Comparison of ENCODE assay signal across 23 mouse cellular contexts in the genomic region with DNA sequence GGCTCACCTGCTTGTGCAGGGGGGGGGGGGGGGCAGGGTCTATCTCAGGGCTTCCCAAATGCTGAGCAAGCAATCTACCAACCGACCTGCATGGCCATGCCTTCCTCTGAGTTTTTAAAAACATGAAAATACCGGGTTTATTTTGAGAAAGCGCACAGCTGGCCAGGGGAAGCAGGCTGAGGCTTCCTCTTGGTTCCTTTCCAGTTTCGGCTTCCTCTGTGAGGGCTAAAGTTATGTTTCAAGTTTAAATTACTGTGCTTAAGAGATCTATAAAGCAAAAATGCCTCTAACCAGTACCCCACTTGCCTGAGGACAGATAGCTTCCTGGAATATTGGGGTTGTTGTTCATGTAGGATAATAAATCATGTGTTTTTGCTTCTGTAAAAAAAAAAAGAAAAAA. TPM values are rescaled to one million over a fixed set of nuclear protein-coding genes. Genes with fewer than 3 reads are reported as not detected.
A peak's percentile ranks its signal among the peaks of the same experiment; 100 is the strongest.
DNase-seq lines count a peak whose midpoint lies in the region; ATAC-seq and TF ChIP-seq lines count a peak whose summit lies in the region.
"Had no signal": no experiment of that assay in that cellular context is flagged by ENCODE, and none has a peak within 500 bp of the region (broad histone marks: within the 10 kb centered on the region; RNA-seq: fewer than 3 reads in every experiment).

No protein-coding gene starts in this region.

- TF ChIP-seq EP300 in CH12.LX (IDR thresholded peaks at IDR 0.05; ENCODE audit: low read length): no peak

- peaks cover 43% of the 10 kb centered on the region for H3K27me3 ChIP-seq in heart, embryonic 12.5 days (replicated peaks)
- H3K27me3 ChIP-seq in CH12.LX (replicated peaks): peaks cover 74% of the 10 kb centered on the region
- H3K27me3 ChIP-seq in limb, embryonic 15.5 days: no peaks in the 10 kb centered on the region
- H3K27me3 ChIP-seq: forebrain, embryonic 13.5 days had no signal

- H3K79me2 ChIP-seq in CH12.LX (replicated peaks; ENCODE audit: control insufficient read depth, extremely low read depth, insufficient read depth, poor library complexity, severe bottlenecking): no peaks in the 10 kb centered on the region

- WGBS in heart, embryonic 12.5 days: 61% methylated on average over 4 of the region's 4 CpGs
- 30% methylated on average over 4 of the region's 4 CpGs for WGBS in limb, embryonic 15.5 days

- H3K4me3 ChIP-seq in heart, embryonic 12.5 days: no peak overlapping the region
- H3K4me3 ChIP-seq in CH12.LX (replicated peaks in 1 of 3; ENCODE audit: low read depth in 2 of 3, low read length in 2 of 3, poor library complexity in 1 of 3): no peak overlapping the region
- no peak overlapping the region for H3K4me3 ChIP-seq in limb, embryonic 15.5 days
- H3K4me3 ChIP-seq: erythroblast, embryonic 14.5 days; forebrain, embryonic 13.5 days; megakaryocyte, embryonic 14.5 days; neural tube, embryonic 13.5 days had no signal

- DNase-seq in heart, adult 18-20 months: peak; percentile 23 to 48
- DNase-seq in kidney, postnatal 10 days: peak; percentile 62
- DNase-seq in kidney, adult 8-10 months: no peak
- DNase-seq in CH12.LX (ENCODE audit: extremely low read depth): no peak
- DNase-seq in layer of hippocampus, postnatal 10 days (ENCODE audit: low spot score in 2 of 2): no peak
- DNase-seq: adrenal gland, adult 2 months; cerebellum, adult 9-10 months; liver; midbrain, embryonic 14.5 days; right cerebral cortex, postnatal 14 days had no signal

- TF ChIP-seq RAD21 in CH12.LX (IDR thresholded peaks at IDR 0.05; ENCODE audit: low read depth, low read length): no peak

- H3K27ac ChIP-seq in heart, embryonic 12.5 days (ENCODE audit: poor library complexity, severe bottlenecking): no peak overlapping the region
- H3K27ac ChIP-seq in CH12.LX (ENCODE audit: insufficient read depth, low read depth): no peak overlapping the region
- H3K27ac ChIP-seq in limb, embryonic 15.5 days: 0 out of 2 replicates have a peak overlapping the region, but pooled peaks have one; percentile 27
- H3K27ac ChIP-seq: forebrain, embryonic 13.5 days; neural tube, embryonic 13.5 days had no signal

- H3K9me3 ChIP-seq in heart, embryonic 12.5 days (replicated peaks): no peaks in the 10 kb centered on the region
- no peaks in the 10 kb centered on the region for H3K9me3 ChIP-seq in CH12.LX (replicated peaks; ENCODE audit: low read length)
- H3K9me3 ChIP-seq in limb, embryonic 15.5 days: no peaks in the 10 kb centered on the region
- H3K9me3 ChIP-seq: forebrain, embryonic 13.5 days; megakaryocyte, embryonic 14.5 days; neural tube, embryonic 13.5 days had no signal

- TF ChIP-seq POLR2A in CH12.LX (IDR thresholded peaks at IDR 0.05; ENCODE audit: low read depth, low read length): no peak

- H3K36me3 ChIP-seq in heart, embryonic 12.5 days: no peaks in the 10 kb centered on the region
- no peaks in the 10 kb centered on the region for H3K36me3 ChIP-seq in CH12.LX (replicated peaks in 1 of 2; ENCODE audit: control insufficient read depth in 1 of 2, insufficient read depth in 1 of 2, low read length in 1 of 2)
- no peaks in the 10 kb centered on the region for H3K36me3 ChIP-seq in limb, embryonic 15.5 days
- H3K36me3 ChIP-seq: neural tube, embryonic 13.5 days had no signal

- no peak for TF ChIP-seq CTCF in CH12.LX (conservative IDR thresholded peaks at IDR 0.05 in 1 of 2, IDR thresholded peaks at IDR 0.05 in 1 of 2; ENCODE audit: low read depth in 2 of 2, low read length in 2 of 2)

- in situ Hi-C loops in CH12.LX (cut with MboI; ENCODE audit: low pct_ligation_motif_present, low pct_unique_long_range_greater_than_20kb, low sequenced_read_pairs): loop anchor here (5.0 kb wide), 1 partner anchor 39 kb away; no protein-coding TSS in a partner anchor

- no peak for ATAC-seq in heart, embryonic 12.5 days (ENCODE audit: insufficient number of reproducible peaks, low FRiP score)
- no peak for ATAC-seq in limb, embryonic 15.5 days (ENCODE audit: insufficient number of reproducible peaks, low FRiP score, low TSS enrichment, low read depth)
- ATAC-seq: forebrain, embryonic 13.5 days had no signal

- dilution Hi-C loops in CH12.LX (cut with MboI; ENCODE audit: extremely low pct_ligation_motif_present, extremely low pct_unique_long_range_greater_than_20kb, low sequenced_read_pairs): no loop called here

- no peaks in the 10 kb centered on the region for H3K4me1 ChIP-seq in heart, embryonic 12.5 days (replicated peaks)
- 0 out of 4 replicates have a peak, but pooled peaks cover 0 to 3% of the 10 kb centered on the region in 2 experiments for H3K4me1 ChIP-seq in CH12.LX (ENCODE audit: control insufficient read depth in 1 of 2, insufficient read depth in 2 of 2)
- peaks cover 7% of the 10 kb centered on the region; the same call in 1 of the 2 replicates for H3K4me1 ChIP-seq in limb, embryonic 15.5 days
- H3K4me1 ChIP-seq: forebrain, embryonic 13.5 days; megakaryocyte, embryonic 14.5 days; neural tube, embryonic 13.5 days had no signal

- H3K9ac ChIP-seq in heart, embryonic 12.5 days: no peak overlapping the region
- no peak overlapping the region for H3K9ac ChIP-seq in CH12.LX (ENCODE audit: insufficient read depth, low read depth)
- H3K9ac ChIP-seq in limb, embryonic 15.5 days: no peak overlapping the region
- H3K9ac ChIP-seq: forebrain, embryonic 13.5 days; neural tube, embryonic 13.5 days had no signal

- no peak overlapping the region for H3K4me2 ChIP-seq in heart, embryonic 12.5 days
- no peak overlapping the region for H3K4me2 ChIP-seq in CH12.LX (ENCODE audit: insufficient read depth, low read depth, poor library complexity, severe bottlenecking)
- H3K4me2 ChIP-seq in limb, embryonic 15.5 days: no peak overlapping the region
- H3K4me2 ChIP-seq: forebrain, embryonic 13.5 days; neural tube, embryonic 13.5 days had no signal

TF ChIP-seq in CH12.LX, 34 proteins besides CTCF, POLR2A, EP300 and RAD21:
- TF ChIP-seq ELF1 (IDR thresholded peaks at IDR 0.05; ENCODE audit: low read depth, low read length) (no peak), MAFK (IDR thresholded peaks at IDR 0.05; ENCODE audit: insufficient replicate concordance, low read length) (peak; percentile 21; the same call in 1 of the 2 replicates)

RNA-seq across cellular contexts. Expression of a gene that starts 10.6 kb away (rescaled TPM):
- total RNA-seq in heart, adult 18-20 months (2021): 1 to 10 TPM; 1.2 to 6.4 TPM
- not detected in 2 replicates for polyA plus RNA-seq in heart, embryonic 12.5 days (2016; fragmentation: Nextera tagmentation; extraction: Ambion mirVana)
- not detected in 2 replicates for total RNA-seq in CH12.LX (2012; rRNA removed)
- total RNA-seq in CH12.LX (2014; rRNA removed): not detected in 2 replicates
- not detected in 2 replicates for polyA plus RNA-seq in CH12.LX (2012; ENCODE audit: insufficient read length, low read depth)
- 0.26 and 0.51 TPM in 2 replicates for polyA plus RNA-seq in limb, embryonic 15.5 days (2015; fragmentation: Nextera tagmentation; extraction: Ambion mirVana)
- not detected for total RNA-seq in layer of hippocampus, postnatal 10 days (2021)
- total RNA-seq: common myeloid progenitor, adult 5-6 weeks had no signal
- polyA plus RNA-seq: erythroblast, embryonic 14.5 days; heart, postnatal 0 days; liver, embryonic 16.5 days; midbrain, embryonic 14.5 days had no signal

RNA-seq across cellular contexts. Expression of a gene that starts 28.7 kb away (rescaled TPM):
- under 1 TPM; 0.28 to 0.37 TPM for total RNA-seq in heart, adult 18-20 months (2021)
- polyA plus RNA-seq in heart, embryonic 12.5 days (2016; fragmentation: Nextera tagmentation; extraction: Ambion mirVana): not detected in 2 replicates
- total RNA-seq in CH12.LX (2012; rRNA removed) (not detected in 2 replicates), CH12.LX (2014; rRNA removed) (not detected in 2 replicates)
- polyA plus RNA-seq in CH12.LX (2012; ENCODE audit: insufficient read length, low read depth): not detected in 2 replicates
- polyA plus RNA-seq in limb, embryonic 15.5 days (2015; fragmentation: Nextera tagmentation; extraction: Ambion mirVana): 60.8 and 64.7 TPM in 2 replicates
- total RNA-seq in layer of hippocampus, postnatal 10 days (2021): not detected
- total RNA-seq: common myeloid progenitor, adult 5-6 weeks; left cerebral cortex, postnatal 10 days had no signal
- polyA plus RNA-seq: embryonic facial prominence, embryonic 11.5 days; erythroblast, embryonic 14.5 days; forebrain, embryonic 13.5 days; gonadal fat pad, adult 2 months; heart, postnatal 0 days; liver, embryonic 16.5 days; neural tube, embryonic 13.5 days; urinary bladder, adult 2 months had no signal

RNA-seq across cellular contexts. Expression of a gene that starts 49.2 kb away (rescaled TPM):
- total RNA-seq in heart, adult 18-20 months (2021): 1 to 10 TPM; 1.9 to 2.7 TPM
- 0.95 and 1.3 TPM in 2 replicates for polyA plus RNA-seq in heart, embryonic 12.5 days (2016; fragmentation: Nextera tagmentation; extraction: Ambion mirVana)
- total RNA-seq in CH12.LX (2012; rRNA removed) (not detected in 2 replicates), CH12.LX (2014; rRNA removed) (not detected in 2 replicates)
- polyA plus RNA-seq in CH12.LX (2012; ENCODE audit: insufficient read length, low read depth): not detected in 2 replicates
- 0.43 and 0.54 TPM in 2 replicates for polyA plus RNA-seq in limb, embryonic 15.5 days (2015; fragmentation: Nextera tagmentation; extraction: Ambion mirVana)
- 1 to 10 TPM; 1.7 to 2.1 TPM for total RNA-seq in layer of hippocampus, postnatal 10 days (2021)
- total RNA-seq: common myeloid progenitor, adult 5-6 weeks had no signal
- polyA plus RNA-seq: erythroblast, embryonic 14.5 days had no signal

Comparison
In these comparisons a context has a peak if more than half of its experiments do, and no peak if none do; other contexts are left out.
1. DNase-seq: peak in heart, adult 18-20 months (2 of 2) and kidney, postnatal 10 days (single experiment); none in kidney, adult 8-10 months (0 of 2), CH12.LX (single experiment) and layer of hippocampus, postnatal 10 days (0 of 2).